ENCODE assay signal across 9 mouse cellular contexts in the genomic region with DNA sequence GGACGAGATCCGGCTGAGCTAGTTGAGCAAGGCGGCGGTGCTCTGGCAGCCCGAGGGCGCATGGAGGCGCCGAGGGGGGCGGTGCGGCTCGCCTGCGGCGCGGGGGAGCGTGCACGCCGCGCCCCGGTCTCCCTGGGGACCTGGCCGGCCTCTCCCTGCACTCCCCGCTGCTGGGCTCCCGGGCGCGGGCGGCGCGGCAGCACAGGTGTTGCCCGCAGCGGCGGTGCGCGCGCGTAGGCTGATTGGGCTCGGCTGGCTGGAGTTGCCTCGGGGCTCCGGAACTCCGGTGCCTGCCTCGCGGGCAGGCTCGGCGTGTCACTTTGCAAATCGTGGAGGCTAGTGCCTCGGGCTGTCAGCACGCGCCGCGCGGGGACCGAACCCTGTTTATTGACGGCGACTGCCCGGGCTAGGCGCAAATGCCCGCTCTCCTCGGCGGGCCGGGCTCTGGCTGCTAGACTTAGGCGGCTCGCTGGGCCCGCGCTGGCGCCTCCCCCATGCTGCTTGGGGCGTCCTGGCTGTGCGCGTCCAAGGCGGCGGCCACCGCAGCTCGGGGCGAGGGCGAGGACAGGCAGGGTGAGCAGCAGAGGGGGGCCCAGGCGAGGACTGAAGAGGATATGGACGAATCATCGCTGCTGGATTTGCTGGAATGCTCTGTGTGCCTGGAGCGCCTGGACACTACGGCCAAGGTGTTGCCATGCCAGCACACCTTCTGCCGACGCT. TPM values are rescaled to one million over a fixed set of nuclear protein-coding genes. Genes with fewer than 3 reads are reported as not detected.
DNase-seq lines count a peak whose midpoint lies in the region; ATAC-seq lines count a peak whose summit lies in the region.
"Had no signal": no experiment of that assay in that cellular context is flagged by ENCODE, and none has a peak within 500 bp of the region (broad histone marks: within the 10 kb centered on the region; RNA-seq: fewer than 3 reads in every experiment).

A gene (plus strand): TSS at position 279 of the 720 bp plus-strand sequence.

- H3K4me1 ChIP-seq in forebrain, embryonic 12.5 days = peaks cover 23% of the 10 kb centered on the region
- H3K4me1 ChIP-seq in hindbrain, embryonic 14.5 days (replicated peaks; ENCODE audit: control insufficient read depth, insufficient read depth, low read length) = peaks cover 9% of the 10 kb centered on the region; the same call in 1 of the 2 replicates
- H3K4me1 ChIP-seq in midbrain, embryonic 10.5 days = peaks cover 16% of the 10 kb centered on the region

- peak; percentile 63 for DNase-seq in Muller cell, postnatal 12 days (ENCODE audit: inconsistent ontology term)
- DNase-seq in brain, adult 2 months (ENCODE audit: low read depth, low spot score) = peak; percentile 46
- DNase-seq in hindbrain, embryonic 14.5 days (ENCODE audit: low spot score) = no peak
- peak; percentile 55 to 70 for DNase-seq in left cerebral cortex, postnatal 36 days (ENCODE audit: low spot score in 2 of 2)
- peak; percentile 60 for DNase-seq in midbrain, embryonic 10.5 days (ENCODE audit: low spot score)
- DNase-seq in right cerebral cortex, postnatal 4 days = peak; percentile 54
- no peak for DNase-seq in spleen, postnatal 14 days (ENCODE audit: low spot score in 2 of 2)

- peak within 1 kb of the TSS; percentile 100 for H3K4me2 ChIP-seq in forebrain, embryonic 12.5 days
- H3K4me2 ChIP-seq in hindbrain, embryonic 14.5 days (replicated peaks) = peak within 1 kb of the TSS; percentile 100

- 0% methylated on average over 73 of the region's 79 CpGs for WGBS in forebrain, embryonic 12.5 days
- WGBS in hindbrain, embryonic 14.5 days = under 1% methylated on average over 67 of the region's 79 CpGs
- WGBS in midbrain, embryonic 10.5 days = under 1% methylated on average over 79 of the region's 79 CpGs

- H3K36me3 ChIP-seq in forebrain, embryonic 12.5 days (replicated peaks) = no peaks in the 10 kb centered on the region
- no peaks in the 10 kb centered on the region for H3K36me3 ChIP-seq in hindbrain, embryonic 14.5 days (replicated peaks; ENCODE audit: control insufficient read depth, insufficient read depth)
- no peaks in the 10 kb centered on the region for H3K36me3 ChIP-seq in midbrain, embryonic 10.5 days

- peak; percentile 62 for ATAC-seq in forebrain, embryonic 12.5 days (ENCODE audit: low FRiP score)
- peak; percentile 42 for ATAC-seq in hindbrain, embryonic 14.5 days (ENCODE audit: low FRiP score)

- peak within 1 kb of the TSS; percentile 60; the same call in 1 of the 2 replicates for H3K27ac ChIP-seq in forebrain, embryonic 12.5 days
- peak within 1 kb of the TSS; percentile 44; the same call in 1 of the 2 replicates for H3K27ac ChIP-seq in hindbrain, embryonic 14.5 days
- H3K27ac ChIP-seq in midbrain, embryonic 10.5 days (replicated peaks) = peak within 1 kb of the TSS; percentile 29; the same call in 1 of the 2 replicates

- peak within 1 kb of the TSS; percentile 68 for H3K9ac ChIP-seq in forebrain, embryonic 12.5 days
- peak within 1 kb of the TSS; percentile 62 for H3K9ac ChIP-seq in hindbrain, embryonic 14.5 days

- intact Hi-C loops in left cerebral cortex, postnatal 36 days (cut with DNase I) = loop anchor here (5.0 to 10.0 kb wide), 5 partner anchors 69 to 479 kb away; no protein-coding TSS in a partner anchor

- peak within 1 kb of the TSS; percentile 75 for H3K4me3 ChIP-seq in forebrain, embryonic 12.5 days (replicated peaks)
- H3K4me3 ChIP-seq in hindbrain, embryonic 14.5 days (replicated peaks; ENCODE audit: low read length) = peak within 1 kb of the TSS; percentile 72
- H3K4me3 ChIP-seq in midbrain, embryonic 10.5 days = peak within 1 kb of the TSS; percentile 74

- H3K27me3 ChIP-seq in forebrain, embryonic 12.5 days = peaks cover 42% of the 10 kb centered on the region
- peaks cover 25% of the 10 kb centered on the region for H3K27me3 ChIP-seq in hindbrain, embryonic 14.5 days (ENCODE audit: control insufficient read depth, insufficient read depth, low read length)
- peaks cover 49% of the 10 kb centered on the region for H3K27me3 ChIP-seq in midbrain, embryonic 10.5 days (ENCODE audit: low read depth, poor library complexity, severe bottlenecking)

- no peaks in the 10 kb centered on the region for H3K9me3 ChIP-seq in forebrain, embryonic 12.5 days
- H3K9me3 ChIP-seq in hindbrain, embryonic 14.5 days (ENCODE audit: control insufficient read depth, low read length) = no peaks in the 10 kb centered on the region
- H3K9me3 ChIP-seq in midbrain, embryonic 10.5 days (replicated peaks) = no peaks in the 10 kb centered on the region

RNA-seq across cellular contexts. Expression of the gene that starts here (rescaled TPM):
- polyA plus RNA-seq in forebrain, embryonic 12.5 days (2016; fragmentation: Nextera tagmentation; extraction: Ambion mirVana) = 3.1 and 3.8 TPM in 2 replicates
- polyA plus RNA-seq in hindbrain, embryonic 14.5 days (2014; fragmentation: Nextera tagmentation; extraction: Ambion mirVana) = 3.6 and 5.2 TPM in 2 replicates
- total RNA-seq in left cerebral cortex, postnatal 36 days (2021) = 10 to 100 TPM; 44.0 to 56.3 TPM
- 0.56 and 0.83 TPM in 2 replicates for polyA plus RNA-seq in midbrain, embryonic 10.5 days (2016; fragmentation: Nextera tagmentation; extraction: Ambion mirVana)
- total RNA-seq: common myeloid progenitor, adult 5-6 weeks had no signal

Comparison
In these comparisons a context has a peak if more than half of its experiments do, and no peak if none do; other contexts are left out.
1. Peak in DNase-seq, H3K4me3 ChIP-seq and H3K27ac ChIP-seq in midbrain, embryonic 10.5 days; RNA of the gene not detected or under 1 TPM.
2. DNase-seq: peak in Muller cell, postnatal 12 days (single experiment), brain, adult 2 months (single experiment), left cerebral cortex, postnatal 36 days (2 of 2) and right cerebral cortex, postnatal 4 days (single experiment); none in hindbrain, embryonic 14.5 days (single experiment) and spleen, postnatal 14 days (0 of 2).
3. Peak in every context shown above with its lines, with median percentiles within 50 percentile points of each other: H3K27ac ChIP-seq and H3K4me3 ChIP-seq.